Mouse (Mus musculus) forebrain, embryonic 14.5 days (tissue): ENCODE results near the gene Oas1d. TPM values are rescaled to one million over a fixed set of nuclear protein-coding genes. Genes with fewer than 3 reads are reported as not detected.
"Not testable (repeated sequence)": the region's sequence is repeated elsewhere in the genome, so short reads cannot be mapped to it uniquely, and the experiment has no call there.

ENCODE experiments used
- ATAC-seq: fragments of 200-750 bp; cut with Nextera tagmentation; 2 replicates; pipeline ENCODE4 v1.8.0; 2017; ENCODE audit warnings: mild to moderate bottlenecking, moderate library complexity
- DNase-seq: peaks from one replicate; pipeline ENCODE4 v3.0.0-alpha.2; 2015; ENCODE audit warnings: low spot score
- H3K27ac ChIP-seq: fragments of 300-500 bp; sonication (generic); 2 replicates; pipeline ENCODE4 v1.5.1; 2014; ENCODE audit warnings: low read depth, mild to moderate bottlenecking, control low read depth, low read length, moderate library complexity
- H3K27me3 ChIP-seq: fragments of 300-500 bp; sonication (generic); replicated peaks from 2 replicates; pipeline ENCODE4 v1.6.1; 2014; ENCODE audit warnings: low read length, control low read depth, mixed read lengths; ENCODE audit not compliant: control insufficient read depth, insufficient read depth
- H3K36me3 ChIP-seq: fragments of 300-500 bp; sonication (generic); 2 replicates; pipeline ENCODE4 v1.6.1; 2014; ENCODE audit warnings: low read length, control low read depth; ENCODE audit not compliant: control insufficient read depth, insufficient read depth
- H3K4me1 ChIP-seq: fragments of 300-500 bp; sonication (generic); 2 replicates; pipeline ENCODE4 v1.6.1; 2014; ENCODE audit warnings: antibody characterized with exemption, low read length, control low read depth; ENCODE audit not compliant: control insufficient read depth, insufficient read depth
- H3K4me2 ChIP-seq: fragments of 300-500 bp; sonication (generic); 2 replicates; pipeline ENCODE4 v1.6.1; 2014; ENCODE audit warnings: mild to moderate bottlenecking, control low read depth, low read length
- H3K4me3 ChIP-seq: fragments of 300-500 bp; sonication (generic); 2 replicates; pipeline ENCODE4 v1.5.1; 2014; ENCODE audit warnings: low read depth, low read length, control low read depth
- H3K9ac ChIP-seq: fragments of 300-500 bp; sonication (generic); 2 replicates; pipeline ENCODE4 v1.6.1; 2014; ENCODE audit warnings: mild to moderate bottlenecking, low read length, control low read depth, moderate library complexity
- H3K9me3 ChIP-seq: fragments of 300-500 bp; sonication (generic); replicated peaks from 2 replicates; pipeline ENCODE4 v1.6.1; 2016; ENCODE audit warnings: low read length, control low read depth, mixed read lengths; ENCODE audit not compliant: control insufficient read depth
- WGBS: fragments of 180-500 bp; shearing (Covaris S2); extraction: QIAGEN DNeasy Blood & Tissue Kit; methylation state at CpG from one replicate; pipeline ENCODE4 v1.1.7; 2014; 5-methylcytosine and 5-hydroxymethylcytosine counted together
- polyA plus RNA-seq: library from polyadenylated mRNA; unstranded; fragments of >200 nt; fragmentation: Nextera tagmentation; extraction: Ambion mirVana; gene quantifications from 2 replicates; pipeline ENCODE4 v1.2.1, GENCODE M21; 2014

Gene Oas1d
- polyA plus RNA-seq, 1 experiment from 2014 or later, result 0.11 TPM

DNA sequence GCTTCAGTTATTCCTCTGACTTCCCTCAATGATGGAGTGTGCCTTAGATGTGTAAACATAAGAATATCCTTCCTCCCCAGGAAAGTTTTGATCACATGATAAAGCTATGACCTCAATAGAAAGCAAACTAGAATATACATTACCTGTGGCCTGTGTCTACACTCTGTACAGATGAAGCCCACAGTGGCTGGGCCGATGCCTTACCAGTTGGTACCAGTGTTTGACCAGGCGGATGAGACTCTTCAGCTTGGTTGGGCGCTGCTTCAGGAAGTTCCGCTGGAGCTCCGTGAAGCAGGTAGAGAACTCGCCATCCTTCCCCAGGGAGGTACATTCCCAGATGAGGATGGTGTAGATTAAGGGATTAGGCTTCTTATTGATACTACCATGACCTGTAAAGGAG, 32.7 kb upstream of the Oas1d start:
- DNase-seq, H3K9me3 ChIP-seq, H3K27ac ChIP-seq, H3K36me3 ChIP-seq, ATAC-seq, H3K9ac ChIP-seq, H3K4me1 ChIP-seq, H3K27me3 ChIP-seq, H3K4me2 ChIP-seq, H3K4me3 ChIP-seq: not testable (repeated sequence)
- WGBS, result 93% methylated on average over 6 of the region's 6 CpGs

- not testable (repeated sequence) for H3K4me3 ChIP-seq, H3K4me1 ChIP-seq, H3K4me2 ChIP-seq, H3K9me3 ChIP-seq, H3K36me3 ChIP-seq, H3K27me3 ChIP-seq, ATAC-seq, H3K27ac ChIP-seq, DNase-seq, H3K9ac ChIP-seq
- 33% methylated on average over 5 of the region's 9 CpGs for WGBS
Measured at GRCm38 (mm10) chr5:120887413-120887812, 26.9 kb upstream of the Oas1d start, which contains the start of gene Oas1g. Oas1g (minus strand) TSS chr5:120887613.

DNA sequence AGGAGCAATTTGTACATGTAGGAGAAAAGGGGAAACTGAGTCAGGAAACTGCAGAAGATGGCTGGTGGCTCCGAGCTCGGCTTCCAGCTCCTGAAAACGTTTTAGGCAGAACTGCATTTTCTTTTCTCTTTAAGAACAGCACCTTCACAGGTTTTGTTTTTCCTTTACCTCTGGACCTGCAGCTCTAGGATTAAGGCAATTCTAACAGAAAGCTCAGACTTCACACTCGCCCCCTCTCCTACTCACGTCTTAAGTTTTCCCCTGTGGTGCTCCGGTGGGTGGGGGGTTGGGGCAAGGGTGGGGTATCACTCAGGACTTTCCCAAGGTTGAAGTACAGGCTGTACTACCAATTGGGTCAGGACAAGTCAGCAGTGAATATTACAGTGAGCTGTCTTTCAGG, 26.5 kb upstream of the Oas1d start:
- 62% methylated on average over 6 of the region's 6 CpGs for WGBS

DNA sequence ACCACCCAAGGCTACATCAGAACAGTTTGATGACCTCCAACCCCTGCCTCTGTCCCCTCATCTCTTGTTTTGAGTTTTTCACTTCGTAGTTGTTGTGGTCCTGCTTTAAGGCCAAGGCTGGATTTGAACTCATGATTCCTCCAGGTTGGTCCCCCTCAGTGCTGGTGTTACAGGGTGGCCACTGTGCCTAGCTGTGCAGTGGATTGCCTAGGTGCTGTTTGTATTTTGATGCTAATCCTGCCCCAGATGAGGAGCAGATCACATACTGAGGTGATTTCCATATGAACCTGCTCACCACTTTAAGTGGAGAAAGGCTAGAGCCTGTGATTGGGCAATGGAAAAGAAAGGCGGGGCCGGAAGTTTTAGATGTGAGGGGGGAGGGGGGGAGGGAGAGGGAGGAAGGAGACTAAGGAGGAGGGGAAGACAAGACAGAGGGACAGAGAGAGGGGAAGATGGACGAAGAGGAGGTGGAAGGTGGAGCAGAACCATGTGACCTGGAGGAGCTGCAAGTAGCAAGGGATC, 26.0 kb upstream of the Oas1d start:
- H3K27ac ChIP-seq, H3K36me3 ChIP-seq, H3K4me3 ChIP-seq, H3K27me3 ChIP-seq, H3K9ac ChIP-seq, DNase-seq, H3K9me3 ChIP-seq, ATAC-seq, H3K4me1 ChIP-seq, H3K4me2 ChIP-seq: not testable (repeated sequence)
- WGBS, result 48% methylated on average over 4 of the region's 4 CpGs

More for the DNA sequence above, 26.5 kb upstream of the Oas1d start:
- Histone ChIP-seq H3K4me3 (no peak overlapping the region), H3K27me3 (no peaks in the 10 kb centered on the region), H3K27ac (no peak overlapping the region), H3K36me3 (no peaks in the 10 kb centered on the region), H3K4me2 (no peak overlapping the region), H3K9me3 (no peaks in the 10 kb centered on the region), H3K4me1 (no peaks in the 10 kb centered on the region), H3K9ac (no peak overlapping the region)
- DNase-seq (no peak), ATAC-seq (no peak)

DNA sequence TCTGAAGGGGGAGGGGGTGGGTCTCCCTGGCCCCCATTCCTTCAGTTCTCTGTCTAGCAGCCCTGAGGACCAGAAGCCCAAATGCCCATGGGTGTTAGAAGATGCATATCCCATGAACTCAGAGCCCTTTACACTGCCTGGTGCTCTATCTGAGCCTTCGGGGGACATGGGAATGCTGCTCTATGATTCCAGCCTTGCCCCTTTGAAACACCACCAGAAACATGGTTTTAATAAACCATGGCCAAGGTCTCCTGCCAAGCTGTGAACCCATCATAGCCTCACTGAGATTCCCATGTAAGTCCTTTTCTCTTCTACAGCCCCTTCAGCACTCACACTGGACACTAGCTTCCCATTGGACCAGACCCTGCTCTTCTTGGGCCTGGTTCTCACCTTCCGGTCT, 24.3 kb upstream of the Oas1d start:
- H3K27ac ChIP-seq, result no peak overlapping the region
- H3K4me3 ChIP-seq, result no peak overlapping the region
- no peaks in the 10 kb centered on the region for H3K4me1 ChIP-seq
- DNase-seq, result no peak
- H3K9ac ChIP-seq, result no peak overlapping the region
- no peaks in the 10 kb centered on the region for H3K36me3 ChIP-seq
- ATAC-seq, result no peak
- H3K4me2 ChIP-seq, result no peak overlapping the region
- H3K9me3 ChIP-seq, result no peaks in the 10 kb centered on the region
- no peaks in the 10 kb centered on the region for H3K27me3 ChIP-seq
- 88% methylated on average over 2 of the region's 2 CpGs for WGBS

DNA sequence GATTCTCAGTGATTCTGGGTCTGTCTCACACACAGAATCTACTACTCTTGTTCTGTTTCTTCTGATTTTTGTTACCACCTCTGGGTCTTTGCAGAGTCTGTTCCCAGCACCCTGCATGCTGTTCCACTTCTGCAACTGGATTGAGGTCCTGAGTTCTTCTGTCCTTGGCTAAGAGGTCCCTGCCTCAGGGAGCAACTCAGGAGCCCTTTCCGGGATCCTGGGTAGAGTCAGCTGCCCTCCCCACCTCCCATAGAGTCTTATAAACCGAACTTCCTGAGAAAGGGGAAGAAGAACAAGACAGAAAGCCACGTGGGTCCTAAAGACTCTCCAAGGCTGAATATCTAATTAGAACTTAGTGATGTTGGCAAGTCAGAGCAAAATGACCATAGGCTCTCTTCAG, 23.3 kb upstream of the Oas1d start:
- Histone ChIP-seq H3K4me3 (no peak overlapping the region), H3K4me2 (no peak overlapping the region), H3K4me1 (no peaks in the 10 kb centered on the region), H3K36me3 (no peaks in the 10 kb centered on the region), H3K9ac (no peak overlapping the region), H3K27ac (no peak overlapping the region), H3K27me3 (no peaks in the 10 kb centered on the region), H3K9me3 (no peaks in the 10 kb centered on the region)
- DNase-seq (no peak), ATAC-seq (no peak)
- 61% methylated on average over 3 of the region's 3 CpGs for WGBS

DNA sequence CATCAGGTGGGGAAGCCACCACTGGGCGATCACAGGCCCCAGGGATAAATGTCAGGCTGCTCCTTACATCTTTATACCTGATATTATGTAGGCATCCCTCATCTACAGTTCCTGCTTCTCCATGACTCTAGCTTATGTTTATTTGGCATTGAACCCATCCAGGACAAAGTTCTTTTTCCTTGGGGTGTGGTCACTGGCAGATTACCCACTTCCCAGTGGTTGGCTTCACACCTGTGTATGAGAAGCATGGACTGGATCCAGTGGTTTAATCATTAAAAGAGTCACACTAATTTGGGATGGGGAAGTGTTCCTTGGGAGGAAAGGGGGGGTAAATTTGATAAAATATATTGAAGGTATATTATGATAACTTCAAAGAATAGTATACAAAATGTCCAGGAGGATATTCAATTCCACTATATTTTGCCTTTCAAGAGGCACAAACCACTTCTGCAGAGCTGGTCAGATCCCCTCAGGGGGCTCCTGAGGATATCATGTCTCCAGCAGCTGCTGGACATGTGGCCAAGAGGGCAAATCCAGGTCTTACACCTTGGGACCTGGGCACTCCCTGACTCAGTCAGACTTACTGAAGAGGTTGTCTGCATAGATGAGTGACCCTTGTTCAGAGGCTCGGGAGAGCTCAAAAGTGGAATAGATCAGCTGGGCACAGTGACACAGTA, 22.6 kb upstream of the Oas1d start:
- not testable (repeated sequence) for H3K27me3 ChIP-seq, H3K9me3 ChIP-seq, H3K4me2 ChIP-seq, DNase-seq, H3K27ac ChIP-seq, H3K36me3 ChIP-seq, H3K9ac ChIP-seq, H3K4me1 ChIP-seq, H3K4me3 ChIP-seq, ATAC-seq
- 78% methylated on average over 2 of the region's 2 CpGs for WGBS

GRCm38 (mm10) chr5:120892243-120892660, 22.1 kb upstream of the Oas1d start:
- DNase-seq, result no peak
- H3K9ac ChIP-seq, result no peak overlapping the region

GRCm38 (mm10) chr5:120893866-120894265, 20.5 kb upstream of the Oas1d start:
- H3K4me1 ChIP-seq, ATAC-seq: not testable (repeated sequence)
- WGBS, result 92% methylated on average over 4 of the region's 4 CpGs

More at GRCm38 (mm10) chr5:120892243-120892660, 22.1 kb upstream of the Oas1d start:
- Histone ChIP-seq H3K9me3 (no peaks in the 10 kb centered on the region), H3K4me2 (no peak overlapping the region), H3K27me3 (no peaks in the 10 kb centered on the region), H3K27ac (no peak overlapping the region), H3K4me3 (no peak overlapping the region), H3K4me1 (no peaks in the 10 kb centered on the region), H3K36me3 (no peaks in the 10 kb centered on the region)
- no peak for ATAC-seq
- 78% methylated on average over 2 of the region's 2 CpGs for WGBS

More at GRCm38 (mm10) chr5:120893866-120894265, 20.5 kb upstream of the Oas1d start:
- H3K27ac ChIP-seq, H3K9ac ChIP-seq, H3K4me2 ChIP-seq, H3K36me3 ChIP-seq, H3K9me3 ChIP-seq, DNase-seq, H3K4me3 ChIP-seq, H3K27me3 ChIP-seq: not testable (repeated sequence)
